Mouse (Mus musculus) CD4-positive naive resting alpha-beta T cell, adult 76 days (primary cell): Measurements from ENCODE around the gene Foxp3. TPM values are rescaled to one million over a fixed set of nuclear protein-coding genes. Genes with fewer than 3 reads are reported as not detected.

Experiments
- total RNA-seq: library from RNA; stranded (reverse); gene quantifications from one replicate; pipeline ENCODE4 v1.2.4, GENCODE M21; 2023

The Foxp3 gene
- 8.7 TPM for total RNA-seq

DNA sequence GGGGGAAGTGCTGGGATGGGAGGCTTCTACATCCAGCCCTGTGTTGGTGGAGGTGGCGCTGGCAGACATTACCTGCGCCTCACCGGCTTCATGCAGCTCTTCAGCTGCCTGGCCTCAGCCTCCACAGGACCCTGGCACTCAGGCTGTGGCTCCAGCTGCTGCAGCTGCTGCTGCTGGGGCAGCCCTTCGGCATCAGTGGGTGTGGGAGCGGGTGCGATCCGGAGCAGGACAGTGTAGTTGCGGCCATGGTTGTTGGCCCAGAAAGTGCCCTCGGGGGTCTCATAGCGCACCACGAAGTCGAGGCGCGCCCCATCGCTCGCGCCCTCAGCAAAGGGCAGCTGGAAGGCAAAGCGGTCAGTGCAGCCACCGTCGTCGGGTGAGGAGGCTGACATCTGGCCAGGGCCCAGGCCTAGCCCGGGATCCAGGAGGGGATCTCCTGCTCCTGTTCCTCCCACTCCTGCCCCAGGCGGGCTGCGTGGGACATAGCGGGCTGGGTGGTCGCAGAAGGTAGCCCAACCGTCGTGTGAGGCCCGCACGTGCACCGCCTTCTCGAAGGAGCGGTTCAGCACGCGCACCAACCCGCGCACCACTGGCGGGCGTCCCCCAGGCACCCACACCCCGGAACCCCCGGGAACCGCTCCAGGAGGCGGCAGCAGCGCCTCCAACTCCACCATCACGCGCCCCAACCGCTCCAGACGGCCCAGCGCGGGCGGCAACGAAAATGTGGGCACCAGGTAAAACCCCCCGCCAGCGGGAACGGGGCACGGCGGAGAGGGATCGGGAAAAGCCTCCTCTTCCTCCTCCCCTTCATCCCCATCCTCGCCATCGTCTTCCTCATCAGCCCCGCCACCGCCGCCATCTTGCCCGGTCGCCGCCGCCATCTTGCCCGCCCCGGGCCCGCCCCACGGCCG lies at the start of gene Foxp3:
Gene Foxp3, plus strand, starts transcription at position 469 of the 911 bp plus-strand sequence.

DNA sequence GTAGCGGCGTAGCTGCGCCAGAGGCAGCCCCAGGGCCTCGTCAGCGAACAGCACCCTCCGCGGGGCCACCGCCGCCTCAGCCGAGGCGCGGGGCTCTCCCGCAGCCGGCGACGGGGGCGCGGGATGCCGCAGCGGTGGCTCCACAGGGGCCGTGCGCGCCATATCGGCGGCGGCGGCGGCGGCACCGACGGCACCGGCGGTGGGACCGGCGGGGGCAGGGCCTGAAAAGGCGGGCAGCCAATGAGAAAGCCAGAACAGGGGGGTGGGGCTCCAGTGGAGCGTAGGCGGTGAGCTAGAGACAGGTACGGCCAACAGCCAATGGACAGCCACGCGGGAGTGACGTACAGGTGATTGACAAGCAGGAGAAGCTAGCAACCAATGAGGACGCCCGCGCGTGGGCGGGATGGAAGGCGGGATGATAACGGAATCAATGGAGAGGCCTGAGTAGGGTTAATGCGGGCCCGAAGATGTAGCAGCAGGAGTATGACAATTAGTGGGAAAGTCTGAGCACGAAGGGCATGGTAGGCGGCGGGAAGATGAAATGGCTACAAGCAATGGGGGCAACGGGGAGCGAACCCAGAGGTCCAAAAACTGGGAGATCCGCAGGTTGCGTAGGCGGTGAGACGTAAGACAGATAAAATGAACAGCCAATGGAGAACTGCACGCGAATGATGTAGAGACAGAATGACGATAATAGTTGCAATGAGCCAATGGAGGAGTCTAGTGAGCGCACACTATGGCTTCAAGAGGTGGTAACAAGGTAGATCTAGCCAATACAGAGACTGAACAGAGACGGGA lies 842 bp downstream of the Foxp3 start, which contains the start of gene Ppp1r3f:
Gene Ppp1r3f, minus strand, starts transcription at position 197 of the 798 bp plus-strand sequence.

GRCm38 (mm10) chrX:7604879-7605574 lies 31.6 kb downstream of the Foxp3 start, which contains the start of gene Ccdc22:
TSS of gene Ccdc22 (minus strand) at chrX:7605517.

DNA sequence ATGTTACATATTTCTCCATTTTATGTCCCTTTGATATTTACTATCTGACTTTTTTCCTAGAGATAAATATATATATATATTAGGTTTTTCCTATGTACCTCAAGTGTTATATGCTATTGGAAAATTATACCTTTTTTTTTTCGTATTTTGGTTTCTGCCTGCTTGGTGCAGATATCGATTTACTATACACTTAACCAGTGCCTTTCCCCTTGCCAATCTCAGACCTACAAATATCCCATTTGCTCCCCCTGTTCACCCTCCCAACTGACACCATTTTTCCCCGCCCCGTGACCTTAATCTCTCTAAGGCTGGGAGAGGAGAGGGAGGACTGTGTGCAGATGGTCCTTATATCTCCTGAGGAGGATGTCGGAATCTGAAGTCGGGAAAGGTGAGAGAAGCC lies 33.3 kb downstream of the Foxp3 start, which contains the start of gene Cacna1f:
Gene Cacna1f, plus strand, starts transcription at position 301 of the 400 bp plus-strand sequence.

DNA sequence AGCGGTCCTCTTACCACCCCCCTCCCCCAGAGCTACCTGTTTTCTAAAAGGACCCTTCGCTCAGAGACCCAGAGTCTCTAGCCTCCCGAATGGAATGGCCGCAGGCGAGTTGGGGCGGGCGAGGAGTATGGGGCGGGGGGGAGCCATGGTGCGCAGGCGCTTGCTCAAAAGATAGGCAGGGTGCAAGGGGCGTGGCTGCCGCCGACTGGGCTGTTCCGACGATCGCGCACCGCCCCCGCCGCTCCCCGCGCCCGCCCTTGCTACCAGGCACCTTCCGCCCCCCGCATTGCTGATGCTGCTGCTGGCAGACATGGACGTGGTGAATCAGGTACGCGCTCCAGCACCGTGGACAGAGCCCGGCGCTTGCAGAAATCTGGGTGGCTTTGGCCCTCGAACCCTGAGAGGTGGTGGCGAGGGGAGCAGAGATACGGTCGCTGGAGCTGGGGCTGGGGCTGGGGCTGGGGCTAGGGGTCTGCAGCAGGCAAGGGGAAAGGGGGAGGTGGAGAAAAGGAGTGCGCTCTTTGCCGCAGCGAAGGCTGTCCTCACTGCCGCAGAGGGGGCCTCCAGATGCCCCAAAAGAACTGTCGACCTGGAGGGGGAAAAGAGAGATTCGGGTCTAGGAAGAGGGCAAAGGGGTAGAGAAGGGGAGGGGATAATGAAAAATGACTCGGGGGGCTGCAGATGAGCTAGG lies 65.1 kb downstream of the Foxp3 start, which contains the start of gene Syp:
Gene Syp, plus strand, starts transcription at position 71 of the 691 bp plus-strand sequence.

Other genes starting within 250 kb of the Foxp3 start
- 0.91 TPM for gene Usp27x, start 197.8 kb upstream of the Foxp3 start, total RNA-seq
- gene Ppp1r3f, start 639 bp downstream of the Foxp3 start, total RNA-seq: 21.7 TPM
- gene Ccdc22, start 31.9 kb downstream of the Foxp3 start, total RNA-seq: 33.1 TPM
- gene Cacna1f, start 33.4 kb downstream of the Foxp3 start, total RNA-seq: not detected
- 0.79 TPM for gene Syp, start 64.8 kb downstream of the Foxp3 start, total RNA-seq
- 29.9 TPM for gene Prickle3, start 83.6 kb downstream of the Foxp3 start, total RNA-seq
- 35.7 TPM for gene Plp2, start 97.7 kb downstream of the Foxp3 start, total RNA-seq
- not detected for gene Magix, start 107.6 kb downstream of the Foxp3 start, total RNA-seq
- gene Gpkow, start 123.5 kb downstream of the Foxp3 start, total RNA-seq: 47.4 TPM
- gene Wdr45, start 140.7 kb downstream of the Foxp3 start, total RNA-seq: 131 TPM
- not detected for gene Gm45208, start 148.6 kb downstream of the Foxp3 start, total RNA-seq
- gene Praf2, start 154.8 kb downstream of the Foxp3 start, total RNA-seq: 13.0 TPM
- not detected for gene Ccdc120, start 177.3 kb downstream of the Foxp3 start, total RNA-seq
- 23.5 TPM for gene Tfe3, start 188.9 kb downstream of the Foxp3 start, total RNA-seq
- 151 TPM for gene Gripap1, start 216.1 kb downstream of the Foxp3 start, total RNA-seq
- 1.4 TPM for gene Kcnd1, start 248.6 kb downstream of the Foxp3 start, total RNA-seq